Mouse (Mus musculus) heart, embryonic 16.5 days (tissue): ENCODE results near the gene Egr4. TPM values are rescaled to one million over a fixed set of nuclear protein-coding genes. Genes with fewer than 3 reads are reported as not detected.

ENCODE experiments used
- ATAC-seq: fragments of 200-750 bp; cut with Nextera tagmentation; replicated peaks from 2 replicates; pipeline ENCODE4 v1.8.0; 2017; ENCODE audit warnings: moderate number of reproducible peaks; ENCODE audit not compliant: insufficient read depth, low FRiP score; ENCODE audit errors: extremely low read depth
- H3K27ac ChIP-seq: fragments of 300-500 bp; sonication (generic); 2 replicates; pipeline ENCODE4 v1.5.1; 2014; ENCODE audit warnings: mild to moderate bottlenecking, low read length, control low read depth, moderate library complexity
- H3K27me3 ChIP-seq: fragments of 300-500 bp; sonication (generic); 2 replicates; pipeline ENCODE4 v1.6.1; 2014; ENCODE audit warnings: low read length, mixed read lengths; ENCODE audit not compliant: control insufficient read depth, insufficient read depth
- H3K36me3 ChIP-seq: fragments of 300-500 bp; sonication (generic); 2 replicates; pipeline ENCODE4 v1.6.1; 2014; ENCODE audit not compliant: control insufficient read depth, insufficient read depth
- H3K4me1 ChIP-seq: fragments of 300-500 bp; sonication (generic); 2 replicates; pipeline ENCODE4 v1.6.1; 2014; ENCODE audit warnings: low read length, mixed read lengths; ENCODE audit not compliant: control insufficient read depth, insufficient read depth
- H3K4me2 ChIP-seq: fragments of 300-500 bp; sonication (generic); 2 replicates; pipeline ENCODE4 v1.6.1; 2014; ENCODE audit warnings: low read depth, mild to moderate bottlenecking, control low read depth, low read length
- H3K4me3 ChIP-seq: fragments of 300-500 bp; sonication (generic); 2 replicates; pipeline ENCODE4 v1.5.1; 2014; ENCODE audit warnings: mild to moderate bottlenecking, control low read depth, low read length
- H3K9ac ChIP-seq: fragments of 300-500 bp; sonication (generic); 2 replicates; pipeline ENCODE4 v1.6.1; 2014; ENCODE audit warnings: low read length, control low read depth
- H3K9me3 ChIP-seq: fragments of 300-500 bp; sonication (generic); replicated peaks from 2 replicates; pipeline ENCODE4 v1.6.1; 2016; ENCODE audit warnings: low read length; ENCODE audit not compliant: control insufficient read depth
- WGBS: fragments of 180-500 bp; shearing (Covaris S2); extraction: QIAGEN DNeasy Blood & Tissue Kit; methylation state at CpG from one replicate; pipeline ENCODE4 v1.1.7; 2014; 5-methylcytosine and 5-hydroxymethylcytosine counted together
- polyA plus RNA-seq: library from polyadenylated mRNA; unstranded; fragments of >200 nt; fragmentation: Nextera tagmentation; extraction: Ambion mirVana; gene quantifications from 2 replicates; pipeline ENCODE4 v1.2.1, GENCODE M21; 2015

The Egr4 gene
- not detected in 2 replicates for polyA plus RNA-seq

- 2% methylated on average over 38 of the region's 38 CpGs for WGBS
- H3K9me3 ChIP-seq, result no peaks in the 10 kb centered on the region
- no peak within 1 kb of the TSS for H3K9ac ChIP-seq
- H3K27ac ChIP-seq, result no peak within 1 kb of the TSS
- peaks cover 81% of the 10 kb centered on the region for H3K27me3 ChIP-seq
- H3K4me3 ChIP-seq, result peak within 1 kb of the TSS; percentile 54
- ATAC-seq, result 0 out of 2 replicates have a peak, but pooled peaks have one; percentile 29
- H3K4me1 ChIP-seq, result peaks cover 12% of the 10 kb centered on the region
- H3K36me3 ChIP-seq, result no peaks in the 10 kb centered on the region
- peak within 1 kb of the TSS; percentile 80 for H3K4me2 ChIP-seq
These were observed at the start of gene Egr4 for GRCm38 (mm10) chr6:85513531-85513910. Egr4 (minus strand) TSS chr6:85513589.

- H3K4me2 ChIP-seq, result no peak overlapping the region
- WGBS, result 27% methylated on average over 1 of the region's 1 CpGs
- H3K9ac ChIP-seq, result no peak overlapping the region
- no peak overlapping the region for H3K4me3 ChIP-seq
- no peaks in the 10 kb centered on the region for H3K36me3 ChIP-seq
- no peaks in the 10 kb centered on the region for H3K27me3 ChIP-seq
- no peak for ATAC-seq
- H3K9me3 ChIP-seq, result 0 out of 2 replicates have a peak, but pooled peaks cover 2% of the 10 kb centered on the region
- no peaks in the 10 kb centered on the region for H3K4me1 ChIP-seq
- no peak overlapping the region for H3K27ac ChIP-seq
These were observed 49.0 kb upstream of the Egr4 start for GRCm38 (mm10) chr6:85562374-85562773.

- Histone ChIP-seq H3K27ac (no peak overlapping the region), H3K4me3 (no peak overlapping the region), H3K36me3 (no peaks in the 10 kb centered on the region), H3K9me3 (no peaks in the 10 kb centered on the region; the same call in 1 of the 2 replicates), H3K4me2 (no peak overlapping the region), H3K27me3 (no peaks in the 10 kb centered on the region), H3K4me1 (no peaks in the 10 kb centered on the region), H3K9ac (no peak overlapping the region)
- ATAC-seq, result no peak
- WGBS, result 74% methylated on average over 5 of the region's 5 CpGs
These were observed 34.3 kb upstream of the Egr4 start for GRCm38 (mm10) chr6:85547642-85548041.

- Histone ChIP-seq H3K4me3 (no peak overlapping the region), H3K9me3 (no peaks in the 10 kb centered on the region), H3K27me3 (no peaks in the 10 kb centered on the region), H3K4me2 (no peak overlapping the region), H3K27ac (no peak overlapping the region), H3K9ac (no peak overlapping the region), H3K36me3 (no peaks in the 10 kb centered on the region), H3K4me1 (no peaks in the 10 kb centered on the region)
- WGBS, result 75% methylated on average over 13 of the region's 13 CpGs
- ATAC-seq, result no peak
These were observed 31.0 kb upstream of the Egr4 start for GRCm38 (mm10) chr6:85544251-85544881.

- H3K4me3 ChIP-seq, result no peak overlapping the region
- no peak overlapping the region for H3K4me2 ChIP-seq
- no peaks in the 10 kb centered on the region for H3K4me1 ChIP-seq
- H3K36me3 ChIP-seq, result no peaks in the 10 kb centered on the region
- H3K27ac ChIP-seq, result no peak overlapping the region
- WGBS, result 54% methylated on average over 10 of the region's 10 CpGs
- no peak for ATAC-seq
- H3K9ac ChIP-seq, result no peak overlapping the region
- H3K27me3 ChIP-seq, result no peaks in the 10 kb centered on the region
- no peaks in the 10 kb centered on the region for H3K9me3 ChIP-seq
These were observed 30.2 kb upstream of the Egr4 start for GRCm38 (mm10) chr6:85543351-85544175.

- Histone ChIP-seq H3K36me3 (no peaks in the 10 kb centered on the region), H3K27me3 (peaks cover 6% of the 10 kb centered on the region; the same call in 1 of the 2 replicates), H3K4me3 (no peak overlapping the region), H3K9me3 (no peaks in the 10 kb centered on the region), H3K9ac (no peak overlapping the region), H3K4me1 (no peaks in the 10 kb centered on the region), H3K4me2 (no peak overlapping the region), H3K27ac (no peak overlapping the region)
- ATAC-seq, result no peak
- 73% methylated on average over 2 of the region's 2 CpGs for WGBS
These were observed 9.4 kb upstream of the Egr4 start for GRCm38 (mm10) chr6:85522825-85523224.

GRCm38 (mm10) chr6:85522026-85522425 is 8.6 kb upstream of the Egr4 start:
- Histone ChIP-seq H3K27ac (no peak overlapping the region), H3K4me2 (no peak overlapping the region), H3K4me1 (no peaks in the 10 kb centered on the region), H3K36me3 (no peaks in the 10 kb centered on the region), H3K27me3 (peaks cover 7% of the 10 kb centered on the region; the same call in 1 of the 2 replicates), H3K9ac (no peak overlapping the region), H3K9me3 (no peaks in the 10 kb centered on the region), H3K4me3 (no peak overlapping the region)
- ATAC-seq, result no peak
- WGBS, result 80% methylated on average over 5 of the region's 5 CpGs

- Histone ChIP-seq H3K9me3 (no peaks in the 10 kb centered on the region), H3K36me3 (no peaks in the 10 kb centered on the region), H3K9ac (no peak overlapping the region), H3K27me3 (peaks cover 38% of the 10 kb centered on the region), H3K4me1 (no peaks in the 10 kb centered on the region; the same call in 1 of the 2 replicates), H3K4me2 (no peak overlapping the region), H3K27ac (no peak overlapping the region), H3K4me3 (no peak overlapping the region)
- 56% methylated on average over 5 of the region's 5 CpGs for WGBS
- no peak for ATAC-seq
These were observed 4.8 kb upstream of the Egr4 start for GRCm38 (mm10) chr6:85518091-85518693.

- H3K4me3 ChIP-seq, result no peak overlapping the region
- no peak overlapping the region for H3K27ac ChIP-seq
- H3K9ac ChIP-seq, result no peak overlapping the region
- peaks cover 12% of the 10 kb centered on the region for H3K4me1 ChIP-seq
- H3K9me3 ChIP-seq, result no peaks in the 10 kb centered on the region
- H3K27me3 ChIP-seq, result peaks cover 61% of the 10 kb centered on the region
- no peak overlapping the region for H3K4me2 ChIP-seq
- no peaks in the 10 kb centered on the region for H3K36me3 ChIP-seq
- WGBS, result 78% methylated on average over 4 of the region's 4 CpGs
- no peak for ATAC-seq
These were observed 2.6 kb upstream of the Egr4 start for GRCm38 (mm10) chr6:85515941-85516340.
